Mouse (Mus musculus): Measurements from ENCODE around the gene Rbfox3.
A peak's percentile ranks its signal among the peaks of the same experiment; 100 is the strongest.

Rbfox3 gene

GRCm38 (mm10) chr11:118754535-118754934, 156.9 kb downstream of the Rbfox3 start:
- no peak for DNase-seq

GRCm38 (mm10) chr11:118751879-118752616, 159.3 kb downstream of the Rbfox3 start:
- no peak for DNase-seq

GRCm38 (mm10) chr11:118750745-118751330, 160.6 kb downstream of the Rbfox3 start:
- DNase-seq, result no peak

GRCm38 (mm10) chr11:118749541-118749940, 161.9 kb downstream of the Rbfox3 start:
- no peak for DNase-seq

GRCm38 (mm10) chr11:118748622-118749021, 162.8 kb downstream of the Rbfox3 start:
- no peak for DNase-seq

GRCm38 (mm10) chr11:118745279-118745678, 166.1 kb downstream of the Rbfox3 start:
- DNase-seq, result no peak

GRCm38 (mm10) chr11:118744782-118745181, 166.6 kb downstream of the Rbfox3 start:
- peak; percentile 77 for DNase-seq

- peak; percentile 62 for DNase-seq
Observed at GRCm38 (mm10) chr11:118742762-118743161, 168.6 kb downstream of the Rbfox3 start.

- no peak for DNase-seq
Observed at GRCm38 (mm10) chr11:118741262-118741661, 170.1 kb downstream of the Rbfox3 start.

GRCm38 (mm10) chr11:118740001-118740400, 171.4 kb downstream of the Rbfox3 start:
- DNase-seq, result peak; percentile 76

GRCm38 (mm10) chr11:118738855-118739832, 172.3 kb downstream of the Rbfox3 start:
- peak; percentile 89 for DNase-seq

- DNase-seq, result no peak
Observed at GRCm38 (mm10) chr11:118738323-118738722, 173.1 kb downstream of the Rbfox3 start.

- no peak for DNase-seq
Observed at GRCm38 (mm10) chr11:118737821-118738220, 173.6 kb downstream of the Rbfox3 start.

- no peak for DNase-seq
Observed at GRCm38 (mm10) chr11:118736993-118737392, 174.4 kb downstream of the Rbfox3 start.

GRCm38 (mm10) chr11:118731655-118732054, 179.7 kb downstream of the Rbfox3 start:
- DNase-seq, result no peak

GRCm38 (mm10) chr11:118729373-118729772, 182.0 kb downstream of the Rbfox3 start:
- no peak for DNase-seq

GRCm38 (mm10) chr11:118728797-118729196, 182.6 kb downstream of the Rbfox3 start:
- DNase-seq, result no peak

GRCm38 (mm10) chr11:118728083-118728551, 183.3 kb downstream of the Rbfox3 start:
- DNase-seq, result no peak

- DNase-seq, result no peak
Observed at GRCm38 (mm10) chr11:118726430-118726829, 185.0 kb downstream of the Rbfox3 start.

GRCm38 (mm10) chr11:118724423-118724822, 187.0 kb downstream of the Rbfox3 start:
- no peak for DNase-seq

GRCm38 (mm10) chr11:118723166-118723565, 188.2 kb downstream of the Rbfox3 start:
- DNase-seq, result no peak

- no peak for DNase-seq
Observed at GRCm38 (mm10) chr11:118721898-118722297, 189.5 kb downstream of the Rbfox3 start.
